Mouse (Mus musculus) heart, embryonic 10.5 days (tissue): ENCODE measurements around the gene Klk9. TPM values are rescaled to one million over a fixed set of nuclear protein-coding genes. Genes with fewer than 3 reads are reported as not detected.

ENCODE experiments used
- polyA plus RNA-seq: library from polyadenylated mRNA; unstranded; fragments of >200 nt; fragmentation: Nextera tagmentation; extraction: Ambion mirVana; gene quantifications from 2 replicates; pipeline ENCODE4 v1.2.1, GENCODE M21; 2016

The Klk9 gene
- polyA plus RNA-seq, 1 experiment from 2014 or later, result not detected

Other genes with a start within 250 kb of the Klk9 start
- gene Cd33, start 247.5 kb upstream of the Klk9 start, polyA plus RNA-seq, result 0.34 and 0.37 TPM in 2 replicates
- 1.4 and 2.1 TPM in 2 replicates for gene Zfp658, start 229.6 kb upstream of the Klk9 start, polyA plus RNA-seq
- 9.7 and 10.0 TPM in 2 replicates for gene Zfp719, start 212.3 kb upstream of the Klk9 start, polyA plus RNA-seq
- 0.06 and 0.21 TPM in 2 replicates for gene Zfp819, start 184.7 kb upstream of the Klk9 start, polyA plus RNA-seq
- not detected in 2 replicates for gene Ceacam18, start 157.2 kb upstream of the Klk9 start, polyA plus RNA-seq
- gene Siglece, start 131.7 kb upstream of the Klk9 start, polyA plus RNA-seq, result 0.70 TPM in 1 of 2 replicates, not detected in the other
- gene Ctu1, start 119.9 kb upstream of the Klk9 start, polyA plus RNA-seq, result 9.0 and 12.0 TPM in 2 replicates
- not detected in 2 replicates for gene Klk14, start 101.5 kb upstream of the Klk9 start, polyA plus RNA-seq
- gene Klk13, start 79.3 kb upstream of the Klk9 start, polyA plus RNA-seq, result 0.67 and 0.78 TPM in 2 replicates
- gene Klk12, start 23.0 kb upstream of the Klk9 start, polyA plus RNA-seq, result not detected in 2 replicates
- gene Klk11, start 17.3 kb upstream of the Klk9 start, polyA plus RNA-seq, result not detected in 2 replicates
- 0.20 and 0.28 TPM in 2 replicates for gene Klk10, start 10.9 kb upstream of the Klk9 start, polyA plus RNA-seq
- gene Klk8, start 5.7 kb downstream of the Klk9 start, polyA plus RNA-seq, result 25.2 and 28.5 TPM in 2 replicates
- not detected in 2 replicates for gene Klk7, start 19.4 kb downstream of the Klk9 start, polyA plus RNA-seq
- gene Klk6, start 32.6 kb downstream of the Klk9 start, polyA plus RNA-seq, result not detected in 2 replicates
- gene Klk5, start 50.1 kb downstream of the Klk9 start, polyA plus RNA-seq, result 0.14 TPM in 1 of 2 replicates, not detected in the other
- 0.10 TPM in 1 of 2 replicates, not detected in the other for gene Klk4, start 89.3 kb downstream of the Klk9 start, polyA plus RNA-seq
- gene Klk15, start 141.8 kb downstream of the Klk9 start, polyA plus RNA-seq, result not detected in 2 replicates
- gene Klk1b8, start 158.8 kb downstream of the Klk9 start, polyA plus RNA-seq, result not detected in 2 replicates
- gene Klk1b1, start 174.9 kb downstream of the Klk9 start, polyA plus RNA-seq, result not detected in 2 replicates
- not detected in 2 replicates for gene Klk1b9, start 184.2 kb downstream of the Klk9 start, polyA plus RNA-seq
- gene Klk1b11, start 204.0 kb downstream of the Klk9 start, polyA plus RNA-seq, result not detected in 2 replicates
- gene Klk1b26, start 220.3 kb downstream of the Klk9 start, polyA plus RNA-seq, result not detected in 2 replicates